Mouse (Mus musculus) stomach, postnatal 0 days (tissue): Measurements from ENCODE around the gene Olfr1014. TPM values are rescaled to one million over a fixed set of nuclear protein-coding genes. Genes with fewer than 3 reads are reported as not detected.

Experiments used
- ATAC-seq: fragments of 200-750 bp; cut with Nextera tagmentation; 2 replicates; pipeline ENCODE4 v1.8.0; 2017; ENCODE audit not compliant: low FRiP score, low TSS enrichment
- DNase-seq: peaks from one replicate; pipeline ENCODE4 v3.0.0-alpha.2; 2016; ENCODE audit warnings: low spot score
- H3K27ac ChIP-seq: fragments of 300-500 bp; sonication (generic); replicated peaks from 2 replicates; pipeline ENCODE4 v1.5.1; 2014; ENCODE audit warnings: mild to moderate bottlenecking, control low read depth
- H3K27me3 ChIP-seq: fragments of 300-500 bp; sonication (generic); 2 replicates; pipeline ENCODE4 v1.6.1; 2014; ENCODE audit warnings: low read length; ENCODE audit not compliant: control insufficient read depth, insufficient read depth
- H3K36me3 ChIP-seq: fragments of 300-500 bp; sonication (generic); 2 replicates; pipeline ENCODE4 v1.6.1; 2014; ENCODE audit warnings: low read length, mixed read lengths; ENCODE audit not compliant: control insufficient read depth, insufficient read depth
- H3K4me1 ChIP-seq: fragments of 300-500 bp; sonication (generic); replicated peaks from 2 replicates; pipeline ENCODE4 v1.6.1; 2014; ENCODE audit warnings: antibody characterized with exemption; ENCODE audit not compliant: control insufficient read depth, insufficient read depth
- H3K4me2 ChIP-seq: fragments of 300-500 bp; sonication (generic); replicated peaks from 2 replicates; pipeline ENCODE4 v1.6.1; 2014; ENCODE audit warnings: low read depth, mild to moderate bottlenecking, control low read depth, moderate library complexity
- H3K4me3 ChIP-seq: fragments of 300-500 bp; sonication (generic); 2 replicates; pipeline ENCODE4 v1.5.1; 2014; ENCODE audit warnings: low read depth, low read length, control low read depth
- H3K9ac ChIP-seq: fragments of 300-500 bp; sonication (generic); 2 replicates; pipeline ENCODE4 v1.6.1; 2014; ENCODE audit warnings: mild to moderate bottlenecking, low read length, control low read depth, mixed read lengths
- H3K9me3 ChIP-seq: fragments of 300-500 bp; sonication (generic); 2 replicates; pipeline ENCODE4 v1.6.1; 2016; ENCODE audit warnings: low read length; ENCODE audit not compliant: control insufficient read depth
- CTCF ChIP-seq: IDR thresholded peaks from 2 replicates; pipeline ENCODE4 v1.5.1; 2016; ENCODE audit warnings: antibody characterized with exemption, low read depth, mild to moderate bottlenecking, moderate library complexity
- EP300 ChIP-seq: optimal IDR thresholded peaks from 2 replicates; pipeline ENCODE3; 2016; ENCODE audit warnings: antibody characterized with exemption
- WGBS: fragments of 180-500 bp; shearing (Covaris S2); extraction: QIAGEN DNeasy Blood & Tissue Kit; methylation state at CpG from one replicate; pipeline ENCODE4 v1.1.7; 2014; 5-methylcytosine and 5-hydroxymethylcytosine counted together
- polyA plus RNA-seq: library from polyadenylated mRNA; unstranded; fragments of >200 nt; fragmentation: Nextera tagmentation; extraction: Ambion mirVana; gene quantifications from 2 replicates; pipeline ENCODE4 v1.2.1, GENCODE M21; 2015

The Olfr1014 gene
- not detected in 2 replicates for polyA plus RNA-seq

GRCm38 (mm10) chr2:85772413-85772812 is at the start of gene Olfr1014:
Gene Olfr1014, plus strand, starts transcription at chr2:85772713.
- Histone ChIP-seq H3K27ac (no peak within 1 kb of the TSS), H3K9me3 (no peaks in the 10 kb centered on the region), H3K36me3 (no peaks in the 10 kb centered on the region), H3K4me2 (no peak within 1 kb of the TSS), H3K4me3 (no peak within 1 kb of the TSS), H3K9ac (no peak within 1 kb of the TSS), H3K4me1 (no peaks in the 10 kb centered on the region), H3K27me3 (no peaks in the 10 kb centered on the region)
- DNase-seq = no peak
- TF ChIP-seq CTCF (no peak), EP300 (no peak)
- no peak for ATAC-seq

DNA sequence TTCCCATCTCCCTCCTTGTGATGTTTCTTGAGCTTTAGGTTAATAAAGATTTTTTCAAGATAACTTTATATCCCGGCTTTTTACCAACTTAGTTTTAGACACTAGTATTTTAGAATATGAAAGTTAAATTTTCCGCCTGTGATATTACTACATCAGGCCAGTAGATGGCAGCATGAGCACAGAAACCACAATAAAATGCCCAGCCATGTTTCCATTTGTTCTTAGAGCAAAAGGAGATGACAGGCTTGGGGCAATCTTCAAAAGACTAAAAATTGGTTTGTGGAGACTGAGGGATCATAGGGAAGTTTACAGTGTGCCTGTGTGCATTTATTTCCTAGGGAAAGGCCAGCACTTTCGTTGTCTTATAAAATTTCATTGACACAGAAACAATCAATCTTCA is 46.7 kb upstream of the Olfr1014 start:
- Histone ChIP-seq H3K36me3 (no peaks in the 10 kb centered on the region), H3K27ac (no peak overlapping the region), H3K4me1 (no peaks in the 10 kb centered on the region), H3K4me2 (no peak overlapping the region), H3K4me3 (no peak overlapping the region), H3K9ac (no peak overlapping the region), H3K9me3 (no peaks in the 10 kb centered on the region), H3K27me3 (no peaks in the 10 kb centered on the region)
- TF ChIP-seq EP300 (no peak), CTCF (peak; percentile 85)
- DNase-seq (no peak), ATAC-seq (no peak)
- WGBS = 9% methylated on average over 3 of the region's 3 CpGs

GRCm38 (mm10) chr2:85753822-85754221 is 18.7 kb upstream of the Olfr1014 start:
- Histone ChIP-seq H3K9ac (no peak overlapping the region), H3K27ac (no peak overlapping the region), H3K27me3 (no peaks in the 10 kb centered on the region), H3K4me1 (no peaks in the 10 kb centered on the region), H3K36me3 (no peaks in the 10 kb centered on the region), H3K4me2 (no peak overlapping the region), H3K4me3 (no peak overlapping the region), H3K9me3 (no peaks in the 10 kb centered on the region)
- WGBS = 82% methylated on average over 4 of the region's 4 CpGs
- no peak for ATAC-seq
- DNase-seq = no peak
- no peak for TF ChIP-seq EP300
- no peak for TF ChIP-seq CTCF

GRCm38 (mm10) chr2:85762666-85763065 is 9.8 kb upstream of the Olfr1014 start, which contains the start of gene Olfr1012:
Gene Olfr1012, minus strand, starts transcription at chr2:85762766.
- H3K27ac ChIP-seq = no peak within 1 kb of the TSS
- no peaks in the 10 kb centered on the region for H3K4me1 ChIP-seq
- no peaks in the 10 kb centered on the region for H3K27me3 ChIP-seq
- H3K9me3 ChIP-seq = no peaks in the 10 kb centered on the region
- 45% methylated on average over 1 of the region's 1 CpGs for WGBS
- H3K4me2 ChIP-seq = no peak within 1 kb of the TSS
- no peak within 1 kb of the TSS for H3K4me3 ChIP-seq
- H3K9ac ChIP-seq = no peak within 1 kb of the TSS
- DNase-seq (no peak), ATAC-seq (no peak)
- TF ChIP-seq CTCF (no peak), EP300 (no peak)
- no peaks in the 10 kb centered on the region for H3K36me3 ChIP-seq

- no peak for ATAC-seq
- Histone ChIP-seq H3K4me2 (no peak within 1 kb of the TSS), H3K4me3 (no peak within 1 kb of the TSS), H3K36me3 (no peaks in the 10 kb centered on the region), H3K9ac (no peak within 1 kb of the TSS), H3K27ac (no peak within 1 kb of the TSS), H3K4me1 (no peaks in the 10 kb centered on the region), H3K9me3 (no peaks in the 10 kb centered on the region), H3K27me3 (no peaks in the 10 kb centered on the region)
- TF ChIP-seq EP300 (no peak), CTCF (no peak)
- DNase-seq = no peak
Observed at GRCm38 (mm10) chr2:85766798-85767197, 5.7 kb upstream of the Olfr1014 start, which contains the start of gene Olfr1013. Gene Olfr1013, plus strand, starts transcription at chr2:85767098.

DNA sequence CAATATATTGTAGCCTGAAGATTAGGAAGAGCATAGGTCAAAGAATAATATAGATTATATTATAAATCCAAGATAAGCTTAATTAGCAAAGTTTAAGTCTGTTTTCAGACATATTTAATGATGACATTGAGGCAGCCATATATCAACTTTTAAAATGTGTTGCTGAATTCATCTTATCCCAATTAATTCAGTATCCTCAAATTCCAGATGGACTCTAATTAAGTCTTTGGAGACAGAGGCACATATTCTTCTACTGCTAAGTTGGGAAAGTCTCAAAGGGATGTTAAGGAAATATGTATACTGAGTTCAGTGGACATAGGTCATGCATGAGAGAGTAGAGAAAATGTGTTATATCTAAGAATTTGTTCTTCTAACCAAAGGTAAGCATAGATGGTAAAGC is 9.2 kb downstream of the Olfr1014 start, which contains the start of gene Olfr1015:
Gene Olfr1015 (plus strand): TSS at position 301 of the 400 bp plus-strand sequence.
- H3K4me3 ChIP-seq = no peak within 1 kb of the TSS
- no peaks in the 10 kb centered on the region for H3K27me3 ChIP-seq
- H3K4me1 ChIP-seq = no peaks in the 10 kb centered on the region
- TF ChIP-seq EP300 (no peak), CTCF (no peak)
- no peak within 1 kb of the TSS for H3K4me2 ChIP-seq
- DNase-seq = no peak
- H3K9ac ChIP-seq = no peak within 1 kb of the TSS
- H3K27ac ChIP-seq = no peak within 1 kb of the TSS
- no peak for ATAC-seq
- H3K9me3 ChIP-seq = no peaks in the 10 kb centered on the region
- H3K36me3 ChIP-seq = no peaks in the 10 kb centered on the region
